ENCODE assay signal across 13 mouse cellular contexts in the genomic region with DNA sequence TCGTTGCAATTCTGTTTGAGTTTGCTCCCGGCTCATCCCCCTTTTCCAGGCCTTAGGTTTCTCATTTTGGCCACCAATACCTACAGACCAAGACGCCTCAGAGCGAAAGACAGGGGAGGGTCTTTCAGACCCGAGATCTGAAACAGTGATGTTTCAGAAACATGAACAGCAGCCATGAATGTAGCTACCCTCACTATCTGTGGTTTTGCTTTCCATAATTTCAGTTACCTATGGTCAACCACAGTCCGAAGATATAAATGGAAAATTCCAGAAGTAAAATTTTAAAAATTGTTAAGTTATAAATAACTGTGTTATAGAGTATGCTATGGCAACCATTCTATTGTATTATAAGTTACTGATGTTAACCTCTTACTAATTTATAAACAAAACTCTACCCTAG.
"Had no signal": no experiment of that assay in that cellular context is flagged by ENCODE, and none has a peak within 500 bp of the region (broad histone marks: within the 10 kb centered on the region; RNA-seq: fewer than 3 reads in every experiment).

No protein-coding gene starts in this region.

- H3K9me3 ChIP-seq: liver, embryonic 15.5 days; lung, embryonic 15.5 days; megakaryocyte, embryonic 14.5 days; midbrain, embryonic 13.5 days; midbrain, embryonic 15.5 days; neural tube, embryonic 12.5 days; stomach, embryonic 15.5 days had no signal

- H3K4me1 ChIP-seq: neural tube, embryonic 12.5 days; stomach, embryonic 15.5 days had no signal

- H3K4me2 ChIP-seq: liver, embryonic 15.5 days; lung, embryonic 15.5 days; midbrain, embryonic 11.5 days; midbrain, embryonic 13.5 days; midbrain, embryonic 15.5 days; neural tube, embryonic 12.5 days; stomach, embryonic 15.5 days had no signal

- H3K27ac ChIP-seq: liver, embryonic 15.5 days; lung, embryonic 15.5 days; macrophage; midbrain, embryonic 13.5 days; midbrain, embryonic 15.5 days; neural tube, embryonic 12.5 days; stomach, embryonic 15.5 days; stomach, postnatal 0 days had no signal

- H3K9ac ChIP-seq: liver, embryonic 15.5 days; liver, postnatal 0 days; lung, embryonic 15.5 days; midbrain, embryonic 13.5 days; midbrain, embryonic 15.5 days; neural tube, embryonic 12.5 days; stomach, embryonic 15.5 days had no signal

- H3K36me3 ChIP-seq: liver, embryonic 15.5 days; lung, embryonic 15.5 days; midbrain, embryonic 13.5 days; midbrain, embryonic 15.5 days; neural tube, embryonic 12.5 days; stomach, embryonic 15.5 days had no signal

- DNase-seq: lung, adult 2 months; right cerebral cortex, postnatal 14 days had no signal

- H3K4me3 ChIP-seq: liver, embryonic 15.5 days; lung, embryonic 15.5 days; megakaryocyte, embryonic 14.5 days; midbrain, embryonic 13.5 days; midbrain, embryonic 15.5 days; neural tube, embryonic 12.5 days; stomach, embryonic 15.5 days had no signal

- H3K27me3 ChIP-seq: lung, embryonic 15.5 days; neural tube, embryonic 12.5 days; stomach, embryonic 15.5 days had no signal
